Mouse (Mus musculus) adrenal gland, adult (tissue): ENCODE data around the gene Ppp1r12b.

ENCODE experiments used
- DNase-seq, 2 experiments: peaks; one replicate each; pipeline ENCODE4 v3.0.0; 2022 to 2023; ENCODE audit warnings: low spot score in 1 of 2; ENCODE audit not compliant: inconsistent age in 2 of 2

The Ppp1r12b gene

DNA sequence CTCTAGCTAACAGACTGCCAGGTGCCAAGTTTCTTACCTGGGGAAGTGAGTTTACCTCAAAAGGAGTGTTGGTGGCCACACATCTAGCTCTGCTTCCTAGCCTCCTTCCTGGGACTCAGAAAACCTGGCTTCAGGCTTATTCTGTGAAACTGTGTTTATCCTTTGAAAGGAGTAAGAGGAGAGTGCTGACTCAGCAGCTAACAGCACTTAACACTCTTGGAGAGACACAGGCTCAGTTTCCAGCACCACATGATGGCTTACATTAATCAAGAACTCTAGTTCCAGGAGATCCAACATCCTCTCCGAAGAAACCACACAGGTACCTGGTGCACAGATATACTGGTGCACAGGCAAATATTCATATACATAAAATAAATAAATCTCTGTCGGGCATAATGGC, 12.8 kb downstream of the Ppp1r12b start:
- no peak for DNase-seq

DNA sequence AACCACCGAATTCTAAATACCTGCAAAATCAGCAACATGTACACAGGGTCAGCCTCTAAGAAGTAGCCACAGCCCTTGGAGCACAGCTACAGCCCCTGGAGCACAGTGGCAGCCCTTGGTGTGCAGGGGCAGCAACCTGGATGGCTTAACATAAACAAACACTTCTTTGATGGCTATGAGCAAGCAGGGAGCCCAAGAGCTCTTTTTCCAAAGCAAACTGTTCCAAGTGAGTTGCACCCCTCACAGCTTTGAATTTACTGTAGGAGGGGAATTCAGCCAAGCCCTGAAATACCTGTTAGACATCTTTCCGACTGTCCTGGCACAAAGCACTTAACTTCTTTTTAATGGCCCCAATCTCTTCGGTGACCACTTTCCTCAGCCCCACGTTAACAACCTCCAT, 14.9 kb downstream of the Ppp1r12b start:
- DNase-seq, result no peak

DNA sequence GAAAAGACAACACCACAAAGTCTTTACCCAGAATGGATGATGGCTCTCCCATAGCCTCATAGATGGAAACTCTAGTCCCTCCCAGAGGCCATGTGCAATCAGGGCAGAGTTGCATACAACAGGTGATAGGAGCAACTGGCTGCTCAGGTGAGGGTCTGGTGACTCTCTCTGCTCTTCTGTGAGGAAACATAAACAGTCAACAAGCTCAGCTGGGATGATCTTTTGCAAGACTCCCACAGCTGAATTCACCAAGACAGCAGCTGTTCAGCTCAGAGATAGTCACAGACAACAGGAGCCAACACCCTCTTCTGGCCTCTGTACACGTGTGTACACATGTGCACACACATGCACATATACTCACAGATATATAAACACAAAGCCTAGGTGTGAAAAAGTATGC, 17.5 kb downstream of the Ppp1r12b start:
- DNase-seq, result no peak

DNA sequence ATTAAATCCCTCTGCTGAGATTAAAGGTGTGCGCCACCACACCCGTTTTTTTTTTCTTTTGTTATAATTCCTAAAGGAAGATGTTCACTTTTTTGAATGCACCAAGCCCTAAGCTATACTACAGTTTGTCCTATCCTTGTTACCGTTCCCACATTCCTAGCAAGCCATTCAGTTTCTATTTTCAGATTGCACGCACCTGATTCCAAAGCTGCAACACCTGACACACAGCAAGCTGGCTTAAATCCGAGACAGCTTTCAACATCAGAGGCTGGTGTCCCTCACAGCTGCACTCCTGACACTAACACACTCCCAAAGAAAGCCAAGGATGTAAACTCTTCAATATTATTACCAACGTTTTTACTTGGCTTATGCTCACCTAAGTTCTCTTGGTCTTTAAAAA, 19.4 kb downstream of the Ppp1r12b start:
- DNase-seq, result no peak

DNA sequence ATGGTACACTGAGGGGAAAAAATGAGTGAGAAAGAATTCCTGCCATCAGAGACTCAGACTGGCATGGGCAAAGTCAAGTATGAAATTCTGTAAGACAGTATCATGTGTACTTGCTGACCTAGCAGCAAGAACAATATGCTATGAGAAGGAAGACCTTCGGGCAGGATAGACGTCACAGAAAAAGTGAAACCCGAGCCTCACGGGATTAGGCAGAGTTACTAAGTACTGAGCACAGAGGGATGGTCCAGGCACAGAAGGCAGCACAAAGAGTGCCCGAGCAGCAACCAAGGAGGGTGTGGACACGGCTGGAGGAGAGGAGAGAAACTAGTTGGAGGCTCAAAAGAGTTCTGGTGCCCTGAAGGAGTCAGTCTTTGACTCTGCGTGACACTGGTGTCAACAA, 23.3 kb downstream of the Ppp1r12b start:
- DNase-seq, result no peak

DNA sequence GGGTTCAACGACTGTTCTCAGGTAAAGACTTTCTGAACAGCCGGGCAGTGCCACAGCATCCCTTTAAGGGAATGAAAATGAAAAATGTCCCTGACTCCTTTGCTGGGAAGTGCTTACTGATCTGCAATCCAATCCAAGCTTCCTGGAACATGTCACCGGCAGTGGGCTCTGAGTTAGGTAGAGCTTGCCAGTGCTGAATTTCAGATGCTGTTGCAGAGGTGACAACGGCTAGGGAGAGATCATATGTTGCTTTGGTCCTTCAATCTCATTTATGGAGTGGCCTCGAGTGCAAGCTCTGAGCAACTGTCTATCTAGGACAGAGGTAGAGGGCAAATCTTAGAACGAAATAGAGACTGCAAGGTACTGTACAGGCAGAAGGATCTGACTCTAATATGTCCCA, 36.7 kb downstream of the Ppp1r12b start:
- DNase-seq, result no peak

DNA sequence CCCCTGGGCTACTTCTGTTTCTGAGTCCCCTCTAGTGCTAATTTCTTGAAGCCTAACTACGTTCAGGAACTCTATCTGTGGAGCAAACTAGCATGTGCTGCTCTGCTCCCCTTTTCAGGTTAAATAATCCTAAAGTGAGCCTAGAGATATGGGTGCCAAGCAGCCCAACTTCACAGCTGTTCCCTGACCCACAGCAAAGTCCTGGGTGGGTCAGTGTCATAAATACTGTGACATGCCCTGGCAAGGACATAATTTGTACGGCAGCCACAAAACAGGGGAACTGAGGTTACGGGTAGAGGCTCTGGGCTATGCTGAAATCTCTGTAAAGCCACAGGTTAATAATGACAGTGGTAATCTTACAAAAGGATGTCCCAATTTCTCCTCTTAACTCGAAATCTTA, 40.3 kb downstream of the Ppp1r12b start:
- DNase-seq, result no peak

DNA sequence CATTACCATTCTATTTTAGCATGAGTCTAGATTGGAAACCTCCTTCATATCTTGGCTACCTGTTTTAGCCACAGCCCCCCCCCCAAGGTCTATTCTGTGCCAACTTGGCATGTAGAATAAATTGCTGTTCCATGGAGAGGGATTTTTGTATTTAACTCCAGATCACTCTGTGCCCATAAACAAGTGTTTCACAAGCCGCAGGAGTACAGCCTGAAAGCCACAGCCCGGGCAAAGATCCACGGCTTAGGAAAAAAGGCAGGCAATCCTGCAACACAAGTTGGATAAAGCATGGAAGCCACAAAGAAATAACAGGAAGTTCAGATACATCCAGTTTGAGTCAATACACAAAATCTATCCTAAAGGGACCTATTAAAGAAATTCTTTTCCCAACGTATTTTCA, 42.2 kb downstream of the Ppp1r12b start:
- DNase-seq, result peak; percentile 33 to 51

DNA sequence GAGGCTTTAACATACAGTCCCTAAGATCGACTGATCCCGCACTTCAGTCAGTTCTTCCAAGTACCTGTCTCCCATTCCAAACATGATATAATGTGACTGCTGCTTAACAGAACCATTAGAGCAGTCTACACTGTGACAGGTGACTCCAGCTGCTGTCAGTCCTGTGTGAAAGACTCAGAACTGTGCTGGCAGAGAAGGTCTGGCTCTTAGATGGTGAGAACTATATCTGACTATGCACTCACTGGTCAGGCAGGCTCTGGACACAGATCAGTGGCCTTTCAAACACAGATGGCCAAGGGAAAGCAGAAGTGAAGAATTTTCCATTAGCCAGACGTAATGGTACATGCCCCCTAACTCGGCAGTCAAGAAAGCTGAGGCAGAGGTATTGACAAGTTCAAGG, 43.9 kb downstream of the Ppp1r12b start:
- no peak for DNase-seq

DNA sequence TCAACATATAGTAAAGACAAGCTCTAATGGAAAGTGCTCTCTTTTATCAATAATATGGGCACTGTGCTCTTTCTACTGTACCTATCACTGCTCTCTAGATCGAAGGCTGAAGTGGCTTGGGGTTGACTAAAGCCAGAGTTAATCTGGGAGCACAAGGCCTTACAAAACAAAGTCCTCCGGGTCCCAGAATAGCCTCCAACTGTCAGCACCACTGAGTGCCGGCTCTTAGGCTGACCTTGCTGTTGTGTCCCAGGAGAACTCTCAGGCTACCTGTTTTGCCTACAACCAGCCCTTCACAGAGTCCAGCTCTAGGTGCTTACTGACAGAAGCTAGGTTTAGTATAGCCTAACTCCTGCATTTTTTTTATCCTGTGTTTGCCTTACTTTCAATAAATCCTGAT, 45.7 kb downstream of the Ppp1r12b start:
- DNase-seq, result no peak

DNA sequence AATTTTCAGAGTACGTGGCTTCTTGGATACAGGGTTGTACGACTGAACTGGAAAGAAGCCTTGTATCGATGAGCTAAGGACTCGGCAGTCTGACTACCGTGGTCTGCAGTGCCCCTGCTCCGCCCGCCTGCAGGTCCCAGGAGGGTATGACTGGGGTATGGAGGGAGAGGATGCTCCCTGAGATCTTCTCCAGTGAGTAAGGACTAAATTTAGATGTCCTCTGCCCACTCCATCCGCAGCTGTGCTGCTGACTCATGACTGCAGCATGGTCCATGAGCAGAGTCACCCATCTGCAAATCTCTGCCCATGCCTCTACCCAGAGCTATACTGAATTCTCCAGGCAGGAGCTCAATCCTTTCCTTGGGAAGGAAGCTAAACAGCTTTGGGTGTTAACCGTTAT, 46.3 kb downstream of the Ppp1r12b start:
- DNase-seq, result peak; percentile 29 to 35

DNA sequence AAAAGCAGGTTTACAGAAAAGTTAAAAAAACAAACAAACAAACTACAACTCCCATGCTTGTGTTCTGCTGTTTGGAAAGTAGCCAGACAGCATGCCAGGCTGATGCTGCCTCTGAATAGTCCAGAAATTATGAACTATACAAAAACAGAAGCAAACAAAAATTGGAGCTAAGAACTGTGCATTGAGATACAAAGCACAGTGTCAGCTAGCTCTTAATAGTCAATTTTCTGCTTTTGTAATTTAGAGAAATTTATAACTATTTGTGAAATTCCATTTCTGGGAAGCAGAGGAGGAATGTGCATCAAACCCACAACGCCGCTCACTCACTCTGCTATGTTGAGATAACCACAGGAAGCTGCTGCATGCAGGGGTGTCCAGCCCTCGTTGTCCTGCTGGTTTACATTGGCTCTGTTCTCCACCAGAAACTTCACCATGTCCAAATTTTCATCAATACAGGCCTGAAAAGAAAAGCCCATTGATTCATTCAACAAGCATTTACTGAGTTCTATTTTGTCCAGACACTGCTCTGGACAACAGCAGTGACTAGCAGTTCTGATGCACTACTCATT, 53.6 kb downstream of the Ppp1r12b start:
- no peak for DNase-seq

DNA sequence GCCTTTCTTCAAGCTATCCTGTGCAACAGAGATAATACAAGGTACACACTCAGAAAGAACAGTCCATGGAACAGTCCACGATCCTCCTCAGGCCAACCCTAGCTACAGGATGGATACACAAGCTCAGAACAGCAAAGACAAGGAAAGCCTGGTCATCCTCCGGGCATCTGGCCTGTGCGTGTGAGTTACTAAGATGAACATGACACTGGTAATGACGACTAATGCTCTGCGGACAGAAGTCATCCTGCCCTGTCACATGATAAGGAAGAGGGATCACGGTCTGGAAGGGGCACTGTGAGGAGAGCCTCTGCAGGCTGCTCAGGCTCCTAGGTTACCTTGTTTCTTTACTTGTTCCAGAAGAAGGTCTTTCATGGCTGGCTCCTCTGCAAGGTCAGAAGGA, 59.7 kb downstream of the Ppp1r12b start:
- no peak for DNase-seq

DNA sequence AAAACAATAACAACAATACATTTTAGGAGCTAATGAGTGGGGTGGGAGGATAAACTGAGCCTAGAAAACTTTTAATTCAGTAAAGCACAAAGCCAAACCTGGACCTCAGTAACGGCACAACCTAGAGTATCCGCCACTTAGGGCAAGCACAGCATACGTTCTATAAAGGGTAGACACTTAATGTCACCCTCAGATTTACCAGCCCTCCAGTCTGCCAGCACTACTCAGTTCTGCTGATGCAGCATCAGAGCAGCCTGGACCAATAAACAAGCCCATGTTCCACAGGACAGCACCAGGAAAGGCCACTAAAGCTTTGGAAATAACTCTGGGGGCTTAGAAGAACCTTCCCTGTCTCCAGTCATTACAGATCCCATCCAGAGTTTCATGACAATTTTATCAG, 60.9 kb downstream of the Ppp1r12b start:
- DNase-seq, result no peak

DNA sequence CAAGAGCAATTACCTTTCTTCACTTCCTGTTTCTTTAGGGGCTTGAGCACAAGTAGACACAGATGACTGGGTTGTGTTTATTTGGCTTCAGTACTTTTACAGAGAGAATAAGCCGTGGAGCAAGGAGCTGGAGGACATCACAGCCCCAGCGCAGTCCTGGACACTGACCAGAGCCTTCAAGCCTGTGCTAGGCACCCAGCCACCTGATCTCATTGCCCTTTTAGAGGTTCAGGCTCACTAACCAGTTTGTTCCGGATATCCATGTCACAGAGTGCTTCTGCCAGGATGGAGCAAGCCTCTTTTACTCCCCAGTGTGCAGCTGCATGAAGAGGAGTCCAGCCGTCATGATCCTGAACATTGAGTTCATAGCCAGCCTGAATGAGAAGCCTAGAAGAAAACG, 63.8 kb downstream of the Ppp1r12b start:
- DNase-seq, result no peak

DNA sequence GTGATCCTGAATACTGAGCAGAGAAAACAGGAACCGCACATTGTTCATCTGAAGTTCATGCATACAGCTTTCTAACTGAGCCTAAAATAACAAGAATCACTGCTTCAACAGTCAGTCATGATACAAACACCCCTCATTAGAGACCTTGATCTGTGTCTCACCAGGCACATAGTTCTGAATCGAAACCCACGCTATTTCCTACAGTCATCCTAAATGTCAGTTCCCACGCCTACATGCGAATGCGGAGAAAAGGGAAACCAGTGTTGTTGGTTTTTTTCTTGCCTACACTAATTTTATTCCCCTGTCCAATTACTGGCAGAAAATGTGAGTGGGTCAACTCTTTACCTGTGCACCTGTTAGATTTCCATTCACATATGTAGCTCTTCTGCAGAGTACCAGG, 66.1 kb downstream of the Ppp1r12b start:
- DNase-seq, result no peak

DNA sequence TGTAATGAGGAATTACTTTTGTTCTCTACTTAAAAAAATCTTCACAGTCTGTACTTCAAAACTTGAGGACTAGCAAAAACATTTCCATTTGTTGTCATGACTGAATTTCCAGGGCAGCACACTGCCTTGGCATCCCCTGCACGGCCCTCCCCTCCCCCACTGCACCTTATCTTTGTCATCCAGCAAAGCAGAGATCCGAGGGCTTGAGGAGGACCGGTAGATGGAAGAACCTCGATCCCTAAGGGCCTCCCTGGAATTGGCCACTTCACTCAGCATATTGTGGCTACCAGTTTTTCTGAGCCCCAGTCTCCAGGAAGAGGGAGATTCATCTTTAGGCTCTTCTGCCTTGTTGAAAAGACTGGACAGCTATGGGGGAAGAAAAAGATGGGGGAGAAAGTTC, 79.9 kb downstream of the Ppp1r12b start:
- DNase-seq, result no peak

DNA sequence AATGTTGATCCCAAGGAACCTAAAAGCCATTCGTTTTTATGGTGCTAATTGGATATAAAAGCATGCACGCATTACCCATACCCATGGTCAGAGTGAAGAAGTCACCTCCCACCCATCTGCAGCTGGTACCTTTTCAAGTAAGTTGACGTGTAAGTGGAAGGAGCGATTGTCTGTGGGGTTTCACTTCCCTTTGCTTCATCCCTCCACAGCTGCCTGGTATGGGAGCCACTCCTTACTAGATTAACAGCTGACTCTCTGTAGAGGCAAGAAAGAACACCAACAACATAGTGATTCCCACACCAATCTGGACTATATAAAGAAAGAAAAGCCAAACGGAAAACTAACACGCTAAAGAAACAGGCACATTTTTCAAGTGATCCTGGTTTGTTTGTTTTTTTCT, 83.1 kb downstream of the Ppp1r12b start:
- DNase-seq, result no peak

DNA sequence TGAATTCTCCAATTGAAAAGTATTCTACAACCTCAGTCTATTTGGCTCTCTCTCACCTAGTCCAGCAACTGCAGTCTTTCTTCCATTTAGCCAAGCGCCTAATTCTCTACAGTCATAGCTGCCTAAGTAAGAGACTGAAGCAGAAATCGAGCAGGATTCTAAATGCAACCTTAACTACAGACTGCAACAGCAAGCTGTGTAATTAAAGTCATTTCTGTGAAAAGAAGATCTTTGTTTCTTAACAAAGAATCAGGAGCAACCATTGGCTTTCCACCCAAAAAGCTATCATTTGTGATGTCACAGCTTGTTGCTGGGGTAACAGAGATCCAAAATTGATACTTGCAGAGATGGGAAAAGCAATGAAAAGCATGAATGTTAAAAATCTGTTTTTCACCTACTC, 89.3 kb downstream of the Ppp1r12b start:
- DNase-seq, result no peak

DNA sequence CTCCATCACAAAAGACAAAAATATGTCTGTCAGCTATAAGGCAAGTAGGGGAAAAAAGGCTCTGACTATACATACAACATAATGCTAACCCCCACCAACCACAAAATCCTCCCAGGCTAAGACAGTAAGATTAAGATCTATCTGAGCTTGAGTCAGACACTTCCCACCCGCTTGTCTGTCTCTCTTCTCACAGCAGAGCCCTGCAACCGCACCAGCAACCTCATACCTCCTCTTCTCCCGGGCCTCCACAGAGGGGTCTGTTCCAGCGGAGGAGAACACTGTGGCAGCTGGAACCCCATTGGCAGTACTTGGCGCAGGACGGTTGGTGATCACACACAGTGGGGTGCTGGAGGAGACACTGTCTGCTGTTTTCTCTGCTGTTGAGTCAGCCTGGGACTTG, 90.2 kb downstream of the Ppp1r12b start:
- DNase-seq, result no peak

DNA sequence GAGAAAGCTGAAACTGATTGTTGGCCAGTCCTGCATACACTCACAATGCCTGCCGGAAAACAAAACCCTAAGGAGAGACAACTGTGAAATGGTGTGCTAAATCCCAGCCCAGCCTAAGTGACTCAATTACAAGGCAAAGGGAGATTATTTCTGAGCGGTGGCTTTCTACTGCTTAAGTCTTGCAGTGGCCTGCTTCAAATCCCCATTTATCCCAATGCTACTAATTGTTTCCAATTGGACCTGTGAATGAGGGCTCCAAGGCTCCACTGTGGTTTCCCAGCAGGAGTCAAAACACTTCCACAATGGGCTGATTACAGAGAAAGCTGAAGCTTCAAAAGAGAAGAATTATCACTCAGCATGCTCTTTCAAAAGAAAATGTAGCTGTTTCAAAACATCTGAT, 95.2 kb downstream of the Ppp1r12b start:
- no peak for DNase-seq

DNA sequence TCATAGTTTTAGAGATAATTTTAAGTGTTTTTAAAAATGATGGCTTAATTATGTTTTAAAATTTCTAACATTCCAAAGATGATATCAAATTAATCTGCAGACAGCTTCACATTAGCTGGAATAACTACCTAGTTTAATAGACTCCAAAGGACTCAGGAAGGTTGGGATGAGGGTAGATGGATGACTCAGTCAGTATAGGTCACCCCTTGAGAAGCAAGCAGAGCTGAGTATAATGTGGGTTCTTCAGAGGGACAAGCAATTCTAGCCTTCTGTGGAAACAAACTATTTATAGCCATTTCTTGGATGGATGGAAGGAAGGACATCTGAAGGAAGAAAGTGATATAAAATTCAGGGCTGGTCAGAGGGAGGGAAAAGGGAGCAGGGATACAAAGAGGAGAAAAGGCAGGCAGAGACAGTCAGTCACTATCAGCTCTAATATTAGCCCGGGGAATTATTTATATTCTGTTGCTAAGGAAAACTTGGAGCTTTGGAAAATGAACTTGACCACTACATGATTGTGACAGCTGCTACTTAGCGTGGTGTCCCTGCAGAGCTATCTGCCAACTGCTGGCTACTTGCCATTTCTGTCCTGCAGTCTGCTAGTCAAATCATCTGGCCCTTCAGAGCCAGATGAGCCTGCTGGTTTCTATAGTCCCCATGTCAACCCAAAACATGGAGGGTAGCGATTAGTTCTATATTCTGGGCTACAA, 97.2 kb downstream of the Ppp1r12b start:
- DNase-seq, result peak; percentile 40 to 65

DNA sequence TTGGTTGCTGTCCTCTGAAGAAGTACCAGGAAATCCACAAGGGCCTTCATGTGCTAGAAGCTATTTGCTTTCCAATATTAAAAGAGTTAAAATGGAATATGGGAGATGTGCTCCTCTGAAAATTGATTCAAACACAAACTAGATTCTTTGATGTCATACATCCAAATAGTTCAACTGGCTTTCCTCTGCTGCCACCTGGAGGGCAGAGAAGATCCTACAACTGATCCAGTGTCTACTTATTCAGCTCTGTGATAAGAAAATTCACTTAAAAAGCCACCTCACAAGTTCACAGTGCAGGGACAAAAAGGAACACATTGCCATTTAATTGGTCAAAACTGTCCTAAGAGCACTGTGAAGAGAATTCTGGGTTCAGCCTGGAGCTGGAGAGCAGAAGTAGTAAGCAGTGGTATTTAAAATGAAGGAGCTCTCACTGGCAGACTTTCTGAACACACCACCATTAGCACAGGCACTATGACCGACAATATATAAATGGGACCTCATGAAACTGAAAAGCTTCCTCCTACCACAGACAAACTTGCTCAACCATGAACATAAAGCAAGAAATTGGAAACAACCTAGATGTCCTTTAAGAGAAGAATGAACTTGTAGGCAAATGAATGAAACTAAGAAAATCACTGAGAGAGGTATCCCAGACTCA, 101.3 kb downstream of the Ppp1r12b start:
- peak; percentile 58 to 92 for DNase-seq
